Mouse (Mus musculus) right cerebral cortex, postnatal 36 days (tissue): ENCODE data around the gene Ran.

Experiments used
- DNase-seq, 2 experiments: peaks; one replicate each; pipeline ENCODE4 v3.0.0; 2022; ENCODE audit warnings: low spot score in 2 of 2, mixed read lengths in 1 of 2

Ran gene

GRCm38 (mm10) chr5:129064186-129064585 lies 44.3 kb downstream of the Ran start:
- no peak for DNase-seq

GRCm38 (mm10) chr5:129065301-129065700 lies 45.4 kb downstream of the Ran start:
- no peak for DNase-seq

- no peak for DNase-seq
Observed at GRCm38 (mm10) chr5:129065946-129066345, 46.1 kb downstream of the Ran start.

- DNase-seq = no peak
Observed at GRCm38 (mm10) chr5:129066541-129067230, 46.8 kb downstream of the Ran start.

- no peak for DNase-seq
Observed at GRCm38 (mm10) chr5:129067231-129067834, 47.5 kb downstream of the Ran start.

- DNase-seq = no peak
Observed at GRCm38 (mm10) chr5:129071761-129072280, 52.0 kb downstream of the Ran start.

- DNase-seq = no peak
Observed at GRCm38 (mm10) chr5:129073404-129073803, 53.5 kb downstream of the Ran start.
